Mouse (Mus musculus) testis, postnatal 14 days (tissue): ENCODE measurements at regions not wholly inside any gene's neighbourhood (a gene's known extent, or its start where the extent isn't known, plus 50 kb on each side); places are given as distances from the start of the nearest gene placed in this dataset.

Experiments used
- DNase-seq: peaks from one replicate; pipeline ENCODE4 v3.0.0; 2021; ENCODE audit warnings: low spot score

GRCm38 (mm10) chr9:100404426-100404825 is 82.2 kb downstream of the Il20rb start:
- no peak for DNase-seq

- peak; percentile 28 for DNase-seq
Measured at GRCm38 (mm10) chr9:100400366-100400765, 86.2 kb downstream of the Il20rb start.

GRCm38 (mm10) chr9:100396340-100396910 is 90.2 kb downstream of the Il20rb start:
- no peak for DNase-seq

- peak; percentile 56 for DNase-seq
Measured at GRCm38 (mm10) chr9:100395711-100396110, 90.9 kb downstream of the Il20rb start.

GRCm38 (mm10) chr9:100394632-100395031 is 92.0 kb downstream of the Il20rb start:
- DNase-seq = no peak

DNA sequence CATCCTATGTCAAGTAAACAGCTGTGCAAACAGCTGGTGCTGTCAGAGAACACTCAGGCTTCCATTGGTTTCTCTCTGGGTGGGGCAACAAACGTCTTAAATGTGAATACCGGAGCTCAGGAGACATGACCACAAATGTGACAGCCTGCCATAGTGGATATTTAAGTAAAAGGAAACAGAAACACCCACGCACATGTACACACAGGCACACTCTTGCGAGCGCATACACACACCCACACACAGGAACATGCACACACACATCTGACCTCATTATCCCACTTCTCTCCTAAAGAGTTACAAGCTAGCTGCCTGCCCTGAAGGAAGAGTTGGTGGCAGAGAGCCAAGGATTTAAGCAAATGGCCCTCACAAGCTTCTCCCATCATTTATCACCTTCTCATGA is 92.4 kb downstream of the Il20rb start:
- no peak for DNase-seq

DNA sequence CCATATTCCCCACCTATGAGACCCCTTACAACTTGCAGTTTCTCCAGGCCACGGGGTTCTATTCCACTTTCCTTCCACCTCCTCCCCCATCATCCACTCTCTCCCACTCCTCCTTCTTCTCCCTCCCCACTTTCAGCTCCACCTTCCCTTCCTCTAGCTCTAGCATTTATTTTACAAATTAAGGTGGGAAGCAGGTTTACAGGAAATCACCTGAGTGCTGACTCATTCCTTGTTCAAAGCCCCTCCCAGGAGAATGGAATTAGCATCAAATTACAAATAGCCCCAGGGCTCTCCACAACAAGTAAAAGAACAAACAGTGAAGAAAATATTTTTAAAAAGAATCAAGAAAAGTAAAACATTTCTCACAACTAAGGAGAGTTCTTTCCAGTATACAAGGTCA is 94.3 kb downstream of the Il20rb start:
- no peak for DNase-seq

DNA sequence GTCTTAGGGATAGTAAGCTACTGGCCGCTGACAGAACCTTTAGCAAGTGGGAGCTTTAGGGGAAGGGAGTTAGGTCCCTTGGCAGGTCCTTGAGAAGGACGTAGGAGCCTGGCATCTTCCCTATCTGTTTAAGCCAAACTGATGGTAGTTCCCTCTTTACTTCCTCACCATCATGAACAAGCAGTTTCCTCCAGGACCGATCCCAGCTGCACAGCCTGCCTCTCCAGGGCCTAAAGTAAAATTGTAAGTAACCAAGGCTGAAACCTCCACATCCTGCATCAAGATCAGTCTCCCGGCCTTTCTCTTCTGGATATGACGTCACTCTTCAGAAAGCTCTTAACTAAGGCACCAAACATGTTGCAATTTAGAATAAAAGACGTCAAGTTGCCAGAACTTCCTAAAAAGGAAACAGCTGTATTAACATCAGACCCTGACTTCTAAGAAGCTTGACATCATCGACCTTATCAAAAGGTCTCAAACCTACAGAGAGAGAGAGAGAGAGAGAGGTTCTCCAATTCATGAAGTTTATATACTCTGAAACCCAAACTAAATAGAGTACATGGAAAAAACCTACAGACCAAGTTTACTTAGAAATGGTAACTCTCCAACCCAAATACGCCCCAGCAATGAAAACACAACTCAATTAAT is 94.9 kb downstream of the Il20rb start:
- no peak for DNase-seq

- no peak for DNase-seq
Measured at GRCm38 (mm10) chr9:100388393-100388792, 98.2 kb downstream of the Il20rb start.

GRCm38 (mm10) chr9:100387171-100387685 is 99.4 kb downstream of the Il20rb start:
- no peak for DNase-seq

- peak; percentile 70 for DNase-seq
Measured at GRCm38 (mm10) chr9:100382492-100382891, 104.1 kb downstream of the Il20rb start.

DNA sequence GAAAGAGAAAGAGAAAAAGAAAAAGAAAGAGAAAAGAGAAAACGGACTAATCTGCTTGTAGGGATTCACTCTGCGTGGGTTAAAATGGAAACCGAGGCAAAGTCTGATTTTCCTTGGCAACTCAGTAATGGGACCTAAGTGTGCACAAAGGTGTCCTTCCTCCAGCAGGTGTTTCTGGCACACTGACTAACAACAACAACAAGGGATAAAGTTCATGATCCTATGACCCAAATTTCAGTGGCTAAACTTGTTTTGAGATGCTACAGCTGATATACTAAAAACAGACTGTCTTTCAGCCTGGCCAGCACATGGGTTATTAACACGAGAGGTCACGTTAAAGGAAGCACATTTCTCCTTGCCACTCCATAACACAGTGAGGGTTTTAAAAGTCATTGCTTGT is 116.7 kb downstream of the Il20rb start:
- no peak for DNase-seq

DNA sequence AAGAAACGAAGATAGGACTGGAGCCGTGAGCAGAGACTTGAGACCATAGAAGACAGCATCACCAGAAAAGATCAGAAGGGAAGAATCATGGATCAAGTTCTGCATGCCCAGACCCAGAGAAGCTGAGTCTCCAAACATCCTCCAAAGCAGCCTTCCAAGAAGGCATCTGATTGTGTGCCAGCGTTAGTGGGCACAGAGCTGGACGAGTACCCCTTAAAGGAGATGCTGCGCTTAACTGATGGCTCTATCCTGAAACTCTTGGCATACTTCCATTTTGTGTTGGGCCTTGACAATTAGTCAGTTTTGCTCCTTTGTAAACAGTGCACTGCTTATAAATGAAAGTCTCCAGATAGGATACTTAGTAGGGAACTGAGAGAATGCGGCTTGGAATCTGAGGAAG is 119.8 kb downstream of the Il20rb start:
- DNase-seq = no peak

DNA sequence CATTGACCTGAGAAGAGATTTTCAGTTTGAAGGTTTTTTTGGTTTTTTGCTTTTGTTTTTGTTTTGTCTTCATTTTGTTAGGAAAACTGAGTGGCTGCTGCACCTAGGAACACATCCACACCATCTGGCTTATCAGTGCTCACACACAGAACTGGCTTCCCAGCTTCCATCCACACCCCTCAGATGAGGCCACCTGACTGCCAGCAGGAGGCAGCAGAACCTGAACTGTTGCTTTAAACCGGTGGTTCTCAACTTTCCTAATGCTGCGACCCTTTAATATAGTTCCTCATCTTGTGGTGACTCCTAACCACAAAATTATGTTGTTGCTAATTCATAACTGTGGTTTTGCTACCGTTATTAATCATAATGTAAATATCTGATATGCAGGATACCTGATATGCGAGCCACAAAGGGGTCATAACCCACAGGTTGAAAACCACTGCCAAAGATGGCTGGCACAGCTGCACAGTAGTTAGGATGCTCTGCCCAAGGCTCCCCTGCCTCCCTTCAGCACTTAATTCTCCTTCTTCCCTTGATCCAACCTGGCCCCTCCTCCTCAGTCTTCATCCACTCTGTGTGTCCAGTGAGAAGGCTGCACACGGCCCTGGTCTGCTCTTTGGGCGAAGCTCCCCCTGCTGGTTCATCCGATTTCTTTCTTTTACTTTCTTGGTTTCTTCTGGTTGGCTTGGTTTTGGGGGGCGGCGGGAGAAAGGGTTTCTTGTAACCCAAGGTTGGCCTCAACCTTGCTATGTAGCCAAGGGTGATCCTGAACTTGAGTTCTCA is 126.5 kb downstream of the Il20rb start:
- DNase-seq = no peak

DNA sequence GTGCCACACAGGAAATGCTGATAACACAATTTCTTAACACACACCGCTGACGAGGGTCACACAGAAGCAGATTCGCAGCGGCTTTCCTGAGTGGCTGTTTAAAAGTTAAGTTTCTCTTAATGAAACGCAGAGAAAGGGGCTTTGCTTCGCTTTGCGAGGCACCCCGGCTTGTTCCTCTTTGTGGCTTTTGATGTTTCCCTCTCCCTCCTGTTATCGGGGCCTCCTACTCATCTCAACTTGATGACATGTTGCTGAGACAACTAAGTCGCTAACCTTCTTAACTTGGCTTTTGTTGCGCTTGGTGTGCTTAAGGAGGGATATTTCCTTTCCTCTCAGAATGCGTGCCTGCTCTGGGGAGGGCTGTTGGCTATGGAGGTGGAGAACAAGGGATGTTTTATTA is 129.0 kb downstream of the Il20rb start:
- DNase-seq = no peak

GRCm38 (mm10) chr9:100340796-100341195 is 145.8 kb downstream of the Il20rb start:
- no peak for DNase-seq

DNA sequence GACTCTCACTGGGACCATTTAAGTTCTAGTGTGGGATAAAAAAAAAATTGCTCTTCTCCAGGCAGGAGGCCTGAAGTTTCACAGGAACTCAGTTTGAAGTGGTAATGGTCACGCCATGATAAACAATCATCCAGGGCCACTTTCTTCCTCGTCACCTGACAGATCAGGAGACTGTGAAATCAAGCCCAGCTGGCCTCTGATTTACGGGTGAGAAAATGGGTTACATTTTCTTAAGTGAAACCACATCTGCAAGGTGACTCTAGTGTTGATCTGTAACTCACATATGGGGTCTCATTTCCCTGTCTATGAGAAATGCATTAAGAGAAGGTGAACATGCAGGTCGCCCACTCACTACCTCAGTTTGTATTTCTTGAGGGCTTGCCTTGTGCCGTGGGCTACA is 178.8 kb downstream of the Il20rb start:
- DNase-seq = no peak

DNA sequence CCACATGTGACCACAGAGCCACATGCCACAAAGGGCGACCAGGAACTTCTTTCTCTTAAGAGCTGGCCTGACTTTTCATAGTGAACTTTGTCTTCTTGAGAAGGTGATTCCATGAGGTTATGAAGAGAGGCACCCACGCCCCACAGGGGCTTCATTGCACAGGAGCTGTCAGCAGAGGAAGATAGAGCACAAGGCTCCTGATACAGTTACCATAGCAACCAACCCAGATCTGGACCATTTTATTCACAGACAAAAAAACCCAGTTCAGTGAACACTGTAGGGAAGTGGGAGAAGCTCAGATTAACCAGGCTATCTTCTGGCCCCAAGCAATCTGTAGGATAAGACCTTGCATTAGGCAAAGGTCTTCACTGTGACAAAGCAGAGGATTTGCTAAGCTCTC is 179.2 kb downstream of the Il20rb start:
- DNase-seq = no peak

GRCm38 (mm10) chr9:100303762-100304161 is 182.8 kb downstream of the Il20rb start:
- DNase-seq = no peak

GRCm38 (mm10) chr9:100301613-100302012 is 185.0 kb downstream of the Il20rb start:
- DNase-seq = no peak

- no peak for DNase-seq
Measured at GRCm38 (mm10) chr9:100277361-100277760, 209.2 kb downstream of the Il20rb start.

GRCm38 (mm10) chr9:100266528-100267387 is 219.8 kb downstream of the Il20rb start:
- no peak for DNase-seq
